Mouse (Mus musculus) c-Kit-positive CD71-positive TER-119-positive erythroid progenitor cells, embryonic 14.5 days (primary cell): ENCODE measurements at regions not wholly inside any gene's neighbourhood (a gene's known extent, or its start where the extent isn't known, plus 50 kb on each side); places are given as distances from the start of the nearest gene placed in this dataset.

Experiments used
- DNase-seq: peaks from one replicate; pipeline ENCODE4 v3.0.0-alpha.2; 2013; ENCODE audit warnings: low spot score

GRCm38 (mm10) chr4:83986951-83987822 is 461.8 kb downstream of the Ccdc171 start:
- DNase-seq: no peak

GRCm38 (mm10) chr4:83987846-83988245 is 462.5 kb downstream of the Ccdc171 start:
- no peak for DNase-seq

- DNase-seq: no peak
Measured at GRCm38 (mm10) chr4:83988314-83988713, 463.0 kb downstream of the Ccdc171 start.

GRCm38 (mm10) chr4:83990126-83990989 is 465.0 kb downstream of the Ccdc171 start:
- DNase-seq: no peak

- DNase-seq: no peak
Measured at GRCm38 (mm10) chr4:83991195-83991594, 465.9 kb downstream of the Ccdc171 start.

GRCm38 (mm10) chr4:83997079-83997478 is 471.7 kb downstream of the Ccdc171 start:
- no peak for DNase-seq

GRCm38 (mm10) chr4:84001645-84002044 is 476.3 kb downstream of the Ccdc171 start:
- DNase-seq: no peak

- DNase-seq: no peak
Measured at GRCm38 (mm10) chr4:84004055-84004778, 478.9 kb downstream of the Ccdc171 start.

GRCm38 (mm10) chr4:84004786-84005382 is 479.5 kb downstream of the Ccdc171 start:
- DNase-seq: no peak

- DNase-seq: no peak
Measured at GRCm38 (mm10) chr4:84011941-84012340, 486.6 kb downstream of the Ccdc171 start.

GRCm38 (mm10) chr4:84015139-84015538 is 489.8 kb downstream of the Ccdc171 start:
- DNase-seq: no peak

- no peak for DNase-seq
Measured at GRCm38 (mm10) chr4:84015552-84016169, 490.3 kb downstream of the Ccdc171 start.

- no peak for DNase-seq
Measured at GRCm38 (mm10) chr4:84018135-84018534, 492.8 kb downstream of the Ccdc171 start.

GRCm38 (mm10) chr4:84018774-84019173 is 493.4 kb downstream of the Ccdc171 start:
- DNase-seq: no peak

- no peak for DNase-seq
Measured at GRCm38 (mm10) chr4:84019500-84020255, 494.3 kb downstream of the Ccdc171 start.

- no peak for DNase-seq
Measured at GRCm38 (mm10) chr4:84020692-84021091, 495.3 kb downstream of the Ccdc171 start.

- DNase-seq: no peak
Measured at GRCm38 (mm10) chr4:84022323-84022722, 497.0 kb downstream of the Ccdc171 start.

GRCm38 (mm10) chr4:84026144-84026543 is 500.8 kb downstream of the Ccdc171 start:
- DNase-seq: no peak

- no peak for DNase-seq
Measured at GRCm38 (mm10) chr4:84028120-84028519, 502.8 kb downstream of the Ccdc171 start.

GRCm38 (mm10) chr4:84030916-84031315 is 505.6 kb downstream of the Ccdc171 start:
- DNase-seq: no peak

- DNase-seq: no peak
Measured at GRCm38 (mm10) chr4:84032505-84032904, 507.2 kb downstream of the Ccdc171 start.
